Mouse (Mus musculus) spleen, postnatal 36 days (tissue): ENCODE measurements around the gene Gm3417.
"Not testable (repeated sequence)": the region's sequence is repeated elsewhere in the genome, so short reads cannot be mapped to it uniquely, and the experiment has no call there.

Experiments
- DNase-seq, 2 experiments: peaks; one replicate each; pipeline ENCODE4 v3.0.0; 2022; ENCODE audit warnings: low spot score in 2 of 2, mixed read lengths in 1 of 2

Gene Gm3417

DNA sequence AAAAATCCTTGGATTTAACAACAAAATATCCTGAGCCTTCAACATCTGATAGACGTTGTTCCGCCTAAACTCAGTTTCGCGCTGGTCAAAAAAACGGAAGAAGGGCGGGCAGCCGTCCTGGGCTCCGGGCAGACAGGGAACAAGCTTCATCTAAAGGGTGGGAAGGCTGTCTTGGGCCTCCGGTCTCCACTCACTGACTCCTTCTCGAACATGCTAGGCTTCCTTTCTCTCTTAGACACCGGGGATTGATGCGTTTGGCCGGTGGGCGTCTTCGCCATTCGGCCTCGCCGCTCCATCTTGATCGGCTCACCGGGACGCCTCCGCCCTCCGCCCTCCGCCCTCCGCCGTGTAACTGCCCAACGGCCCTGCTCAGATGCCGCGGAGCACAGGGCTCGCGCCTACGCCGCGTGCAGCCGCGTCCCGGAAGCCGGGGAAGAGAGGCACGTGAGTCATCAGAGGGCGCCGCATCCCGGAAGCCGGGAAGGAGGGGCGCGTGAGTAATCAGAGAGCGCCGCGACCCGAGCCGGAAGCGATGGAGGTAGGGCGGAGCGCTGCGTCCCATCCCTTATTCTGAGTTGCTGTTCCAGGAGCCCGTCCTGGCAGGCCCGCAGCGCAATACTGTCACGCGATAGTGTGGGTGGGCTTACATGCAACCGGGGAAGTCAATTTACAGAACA lies at the start of gene Gm3417, which contains the start of gene 9030025P20Rik:
Gene Gm3417, minus strand, starts transcription at position 429 of the 677 bp plus-strand sequence.
Gene 9030025P20Rik, plus strand, starts transcription at position 107 of the 677 bp plus-strand sequence.
- DNase-seq, result not testable (repeated sequence)

GRCm38 (mm10) chr17:15025513-15025912 lies 46.9 kb upstream of the Gm3417 start:
- not testable (repeated sequence) for DNase-seq

- DNase-seq, result not testable (repeated sequence)
Observed at GRCm38 (mm10) chr17:15024502-15025193, 46.1 kb upstream of the Gm3417 start.

DNA sequence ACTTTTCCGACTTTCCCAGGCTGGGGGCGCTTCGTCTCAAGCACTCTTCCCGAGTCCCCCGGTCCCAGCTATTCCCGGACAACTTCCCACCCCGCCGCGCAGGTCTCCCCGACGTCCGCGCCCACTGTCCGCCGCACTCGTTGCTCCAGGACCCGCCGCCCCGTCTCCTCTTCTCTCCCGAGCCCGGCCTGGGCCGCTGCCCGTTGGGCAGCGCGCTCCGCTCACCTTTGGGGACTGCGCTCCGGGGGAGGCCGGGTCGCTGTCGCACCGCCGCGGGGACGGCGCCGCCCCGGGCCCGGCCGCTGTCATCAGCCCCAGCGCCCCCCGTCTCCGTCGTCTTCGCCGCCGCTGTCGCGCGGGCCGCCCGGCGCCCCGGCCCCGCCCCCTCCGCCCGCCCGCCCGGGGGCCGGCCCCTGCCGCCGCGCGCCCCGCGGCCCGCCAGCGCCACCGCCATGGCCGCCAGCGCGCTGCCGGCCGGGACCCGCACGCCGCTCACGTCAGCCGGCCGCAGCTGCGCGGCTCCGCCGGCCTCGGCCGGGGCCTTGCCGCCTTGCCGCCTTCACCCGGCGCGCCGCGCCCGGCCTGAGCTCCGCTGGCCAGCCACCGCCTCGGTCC lies 45.4 kb upstream of the Gm3417 start:
- DNase-seq, result not testable (repeated sequence)

GRCm38 (mm10) chr17:15021503-15022220 lies 43.1 kb upstream of the Gm3417 start:
- DNase-seq, result peak; percentile 19 to 37

DNA sequence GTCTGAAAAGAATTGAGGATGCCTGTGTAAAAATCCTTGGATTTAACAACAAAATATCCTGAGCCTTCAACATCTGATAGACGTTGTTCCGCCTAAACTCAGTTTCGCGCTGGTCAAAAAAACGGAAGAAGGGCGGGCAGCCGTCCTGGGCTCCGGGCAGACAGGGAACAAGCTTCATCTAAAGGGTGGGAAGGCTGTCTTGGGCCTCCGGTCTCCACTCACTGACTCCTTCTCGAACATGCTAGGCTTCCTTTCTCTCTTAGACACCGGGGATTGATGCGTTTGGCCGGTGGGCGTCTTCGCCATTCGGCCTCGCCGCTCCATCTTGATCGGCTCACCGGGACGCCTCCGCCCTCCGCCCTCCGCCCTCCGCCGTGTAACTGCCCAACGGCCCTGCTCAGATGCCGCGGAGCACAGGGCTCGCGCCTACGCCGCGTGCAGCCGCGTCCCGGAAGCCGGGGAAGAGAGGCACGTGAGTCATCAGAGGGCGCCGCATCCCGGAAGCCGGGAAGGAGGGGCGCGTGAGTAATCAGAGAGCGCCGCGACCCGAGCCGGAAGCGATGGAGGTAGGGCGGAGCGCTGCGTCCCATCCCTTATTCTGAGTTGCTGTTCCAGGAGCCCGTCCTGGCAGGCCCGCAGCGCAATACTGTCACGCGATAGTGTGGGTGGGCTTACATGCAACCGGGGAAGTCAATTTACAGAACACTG lies 31.3 kb upstream of the Gm3417 start, which contains the start of gene Gm3435:
Gene Gm3435, plus strand, starts transcription at position 471 of the 708 bp plus-strand sequence.
- DNase-seq, result not testable (repeated sequence)

DNA sequence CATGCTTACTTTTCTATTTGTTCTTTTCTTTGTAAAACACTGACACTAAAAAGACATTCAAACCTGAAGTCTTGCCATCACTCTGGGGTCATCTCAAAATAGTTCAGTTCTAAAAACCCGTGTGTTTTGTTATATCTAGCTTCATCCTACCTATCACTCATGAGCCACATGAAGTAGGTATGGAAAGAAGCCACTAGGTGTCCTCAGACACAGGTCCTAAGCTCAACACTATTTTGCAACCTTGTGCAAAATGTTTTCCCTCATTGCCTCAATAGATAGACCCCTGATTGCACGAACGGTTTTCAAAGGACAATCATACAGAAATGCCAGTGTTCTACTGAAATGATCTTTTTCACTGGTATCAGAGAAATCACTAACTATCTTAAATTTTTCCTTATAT lies 30.5 kb upstream of the Gm3417 start:
- DNase-seq, result not testable (repeated sequence)

GRCm38 (mm10) chr17:15000047-15000446 lies 21.5 kb upstream of the Gm3417 start:
- DNase-seq, result not testable (repeated sequence)

GRCm38 (mm10) chr17:14994140-14994539 lies 15.6 kb upstream of the Gm3417 start:
- DNase-seq, result not testable (repeated sequence)

DNA sequence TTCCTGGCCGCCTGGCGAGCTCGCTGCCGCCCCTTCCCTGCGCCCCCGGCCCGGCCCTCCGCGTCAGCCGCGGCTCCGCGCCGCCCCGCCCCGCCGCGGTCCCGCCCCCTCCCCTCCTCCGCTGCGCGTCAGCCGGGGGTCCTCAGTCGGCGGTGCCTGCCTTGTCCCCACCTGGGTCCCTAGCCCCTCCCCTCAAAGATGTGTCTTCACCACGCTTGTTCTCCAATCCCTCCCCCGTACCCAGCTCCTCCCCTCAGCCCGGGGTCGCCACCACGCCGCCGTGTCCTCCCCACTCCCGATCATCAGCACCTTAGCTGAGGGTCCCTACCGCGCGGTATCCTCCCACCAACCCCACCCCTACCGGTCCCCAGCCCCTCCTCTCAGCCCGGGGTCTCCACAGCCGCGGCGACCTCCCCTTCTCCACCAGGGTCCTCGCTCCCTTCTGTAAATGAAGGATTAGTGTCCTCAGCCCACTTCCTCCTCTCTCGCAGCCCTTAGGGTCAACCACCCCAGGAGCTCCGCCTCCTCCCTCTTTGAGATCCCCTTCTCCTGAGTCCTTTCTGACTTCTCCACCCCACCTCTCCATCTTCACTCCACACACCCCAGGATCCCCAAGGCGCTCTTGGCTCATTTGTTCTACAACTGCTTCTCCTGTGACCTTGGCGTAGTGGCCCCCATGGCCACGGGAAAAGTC lies 14.7 kb upstream of the Gm3417 start:
- not testable (repeated sequence) for DNase-seq

DNA sequence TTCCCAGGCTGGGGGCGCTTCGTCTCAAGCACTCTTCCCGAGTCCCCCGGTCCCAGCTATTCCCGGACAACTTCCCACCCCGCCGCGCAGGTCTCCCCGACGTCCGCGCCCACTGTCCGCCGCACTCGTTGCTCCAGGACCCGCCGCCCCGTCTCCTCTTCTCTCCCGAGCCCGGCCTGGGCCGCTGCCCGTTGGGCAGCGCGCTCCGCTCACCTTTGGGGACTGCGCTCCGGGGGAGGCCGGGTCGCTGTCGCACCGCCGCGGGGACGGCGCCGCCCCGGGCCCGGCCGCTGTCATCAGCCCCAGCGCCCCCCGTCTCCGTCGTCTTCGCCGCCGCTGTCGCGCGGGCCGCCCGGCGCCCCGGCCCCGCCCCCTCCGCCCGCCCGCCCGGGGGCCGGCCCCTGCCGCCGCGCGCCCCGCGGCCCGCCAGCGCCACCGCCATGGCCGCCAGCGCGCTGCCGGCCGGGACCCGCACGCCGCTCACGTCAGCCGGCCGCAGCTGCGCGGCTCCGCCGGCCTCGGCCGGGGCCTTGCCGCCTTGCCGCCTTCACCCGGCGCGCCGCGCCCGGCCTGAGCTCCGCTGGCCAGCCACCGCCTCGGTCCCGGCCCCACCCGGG lies 14.0 kb upstream of the Gm3417 start:
- not testable (repeated sequence) for DNase-seq

DNA sequence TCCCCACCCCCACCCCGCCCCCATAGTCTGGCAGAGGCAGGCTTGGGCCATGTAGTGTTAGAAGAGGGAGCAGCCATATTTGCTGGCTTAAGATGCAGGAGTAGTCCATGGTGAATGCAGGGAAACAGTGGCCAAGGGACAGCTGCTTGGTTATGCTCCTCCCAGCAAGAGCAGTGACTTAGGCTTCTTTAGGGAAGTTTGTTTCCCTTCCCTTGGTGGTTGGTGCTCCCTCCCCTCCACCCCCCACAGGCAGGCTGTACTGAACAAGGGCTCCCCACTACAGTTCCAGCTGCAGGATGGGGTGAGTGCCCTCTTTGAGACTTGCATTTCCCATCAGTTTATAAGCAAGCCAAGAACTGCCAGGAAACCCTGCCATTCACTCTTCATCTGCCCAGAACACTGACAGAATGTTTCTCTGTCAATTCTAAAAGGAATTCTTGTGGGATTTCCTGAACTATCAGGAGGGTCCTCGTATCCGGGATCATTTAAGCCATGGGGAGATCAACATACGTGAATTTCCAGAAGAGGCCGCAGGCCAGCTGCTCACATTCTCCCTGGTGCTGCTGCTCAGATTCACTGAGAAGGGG lies 11.6 kb upstream of the Gm3417 start:
- DNase-seq, result not testable (repeated sequence)

GRCm38 (mm10) chr17:14977718-14978361 lies 750 bp downstream of the Gm3417 start:
- DNase-seq, result not testable (repeated sequence)

GRCm38 (mm10) chr17:14968373-14968913 lies 10.1 kb downstream of the Gm3417 start:
- not testable (repeated sequence) for DNase-seq

GRCm38 (mm10) chr17:14961557-14962154 lies 16.9 kb downstream of the Gm3417 start:
- DNase-seq, result not testable (repeated sequence)

DNA sequence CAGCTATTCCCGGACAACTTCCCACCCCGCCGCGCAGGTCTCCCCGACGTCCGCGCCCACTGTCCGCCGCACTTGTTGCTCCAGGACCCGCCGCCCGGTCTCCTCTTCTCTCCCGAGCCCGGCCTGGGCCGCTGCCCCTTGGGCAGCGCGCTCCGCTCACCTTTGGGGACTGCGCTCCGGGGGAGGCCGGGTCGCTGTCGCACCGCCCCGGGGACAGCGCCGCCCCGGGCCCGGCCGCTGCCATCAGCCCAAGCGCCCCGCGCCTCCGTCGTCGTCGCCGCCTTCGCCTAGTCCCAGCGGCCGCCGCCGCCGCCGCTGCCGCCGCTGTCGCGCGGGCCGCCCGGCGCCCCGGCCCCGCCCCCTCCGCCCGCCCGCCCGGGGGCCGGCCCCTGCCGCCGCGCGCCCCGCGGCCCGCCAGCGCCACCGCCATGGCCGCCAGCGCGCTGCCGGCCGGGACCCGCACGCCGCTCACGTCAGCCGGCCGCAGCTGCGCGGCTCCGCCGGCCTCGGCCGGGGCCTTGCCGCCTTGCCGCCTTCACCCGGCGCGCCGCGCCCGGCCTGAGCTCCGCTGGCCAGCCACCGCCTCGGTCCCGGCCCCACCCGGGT lies 17.5 kb downstream of the Gm3417 start, which contains the start of gene Phf10:
Gene Phf10, minus strand, starts transcription at position 323 of the 606 bp plus-strand sequence.
- DNase-seq, result peak; percentile 31 to 34

GRCm38 (mm10) chr17:14960520-14960919 lies 18.1 kb downstream of the Gm3417 start:
- peak; percentile 10 to 11 for DNase-seq

DNA sequence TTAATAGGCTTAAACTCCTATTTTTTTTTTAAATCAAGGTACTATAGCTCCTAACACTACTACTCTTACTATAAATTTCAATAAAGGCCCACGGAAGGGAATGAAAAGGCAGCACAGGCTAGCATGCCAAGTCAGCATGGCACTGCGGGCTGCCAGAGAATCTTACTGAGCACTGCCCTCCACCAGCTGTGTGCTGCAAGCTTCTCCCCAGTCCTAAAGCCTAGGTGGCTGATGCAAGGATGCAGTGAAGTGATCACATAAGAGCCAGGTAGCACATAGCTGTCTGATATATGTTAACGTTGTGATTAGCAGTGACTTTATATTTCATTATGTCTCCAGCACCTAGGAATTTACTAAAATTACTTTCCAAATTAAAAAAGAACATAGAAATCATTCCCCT lies 18.6 kb downstream of the Gm3417 start:
- DNase-seq, result peak in 1 of 2 experiments; percentile 11
